Mouse (Mus musculus) kidney, postnatal 10 days (tissue): Measurements from ENCODE around the gene Gmds.

Experiments
- DNase-seq: peaks from one replicate; pipeline ENCODE4 v3.0.0; 2021; ENCODE audit warnings: mixed read lengths

Gmds gene

GRCm38 (mm10) chr13:31929299-31929698 lies 409.2 kb downstream of the Gmds start:
- no peak for DNase-seq

GRCm38 (mm10) chr13:31926599-31926998 lies 411.9 kb downstream of the Gmds start:
- DNase-seq: no peak

GRCm38 (mm10) chr13:31924506-31924905 lies 414.0 kb downstream of the Gmds start:
- DNase-seq: no peak

GRCm38 (mm10) chr13:31919716-31920115 lies 418.8 kb downstream of the Gmds start:
- DNase-seq: no peak

- no peak for DNase-seq
Observed at GRCm38 (mm10) chr13:31917387-31917786, 421.2 kb downstream of the Gmds start.

GRCm38 (mm10) chr13:31915748-31916147 lies 422.8 kb downstream of the Gmds start:
- DNase-seq: peak; percentile 26

GRCm38 (mm10) chr13:31914901-31915587 lies 423.5 kb downstream of the Gmds start:
- DNase-seq: no peak

- no peak for DNase-seq
Observed at GRCm38 (mm10) chr13:31911956-31912355, 426.6 kb downstream of the Gmds start.

- no peak for DNase-seq
Observed at GRCm38 (mm10) chr13:31911362-31911761, 427.2 kb downstream of the Gmds start.

GRCm38 (mm10) chr13:31909031-31909430 lies 429.5 kb downstream of the Gmds start:
- no peak for DNase-seq

GRCm38 (mm10) chr13:31906514-31906913 lies 432.0 kb downstream of the Gmds start:
- no peak for DNase-seq

- no peak for DNase-seq
Observed at GRCm38 (mm10) chr13:31900191-31900590, 438.3 kb downstream of the Gmds start.

- no peak for DNase-seq
Observed at GRCm38 (mm10) chr13:31899392-31899791, 439.1 kb downstream of the Gmds start.

GRCm38 (mm10) chr13:31897493-31897892 lies 441.0 kb downstream of the Gmds start:
- no peak for DNase-seq

GRCm38 (mm10) chr13:31894511-31894910 lies 444.0 kb downstream of the Gmds start:
- DNase-seq: no peak

GRCm38 (mm10) chr13:31892913-31893514 lies 445.5 kb downstream of the Gmds start:
- DNase-seq: no peak

GRCm38 (mm10) chr13:31888500-31888899 lies 450.0 kb downstream of the Gmds start:
- DNase-seq: no peak

GRCm38 (mm10) chr13:31885769-31886168 lies 452.8 kb downstream of the Gmds start:
- DNase-seq: no peak

- DNase-seq: no peak
Observed at GRCm38 (mm10) chr13:31878805-31879477, 459.6 kb downstream of the Gmds start.

GRCm38 (mm10) chr13:31877061-31877460 lies 461.5 kb downstream of the Gmds start:
- peak; percentile 35 for DNase-seq

GRCm38 (mm10) chr13:31874427-31874826 lies 464.1 kb downstream of the Gmds start:
- no peak for DNase-seq

GRCm38 (mm10) chr13:31873269-31873668 lies 465.3 kb downstream of the Gmds start:
- no peak for DNase-seq

GRCm38 (mm10) chr13:31864786-31865185 lies 473.8 kb downstream of the Gmds start:
- DNase-seq: no peak

- no peak for DNase-seq
Observed at GRCm38 (mm10) chr13:31863461-31863860, 475.1 kb downstream of the Gmds start.
